Mouse (Mus musculus): ENCODE measurements around the gene Mkln1.

- TF ChIP-seq CTCF (IDR thresholded peaks at IDR 0.05; ENCODE audit: low read depth): no peak
- TF ChIP-seq EP300 (IDR thresholded peaks at IDR 0.05; ENCODE audit: low read depth): no peak
Measured at GRCm38 (mm10) chr6:31502614-31503013, 104.1 kb downstream of the Mkln1 start.

All from liver, embryonic 14.5 days (tissue).